Mouse (Mus musculus): ENCODE results near the gene Prss42. TPM values are rescaled to one million over a fixed set of nuclear protein-coding genes. Genes with fewer than 3 reads are reported as not detected.

The Prss42 gene
- polyA plus RNA-seq, 1 experiment = not detected

DNA sequence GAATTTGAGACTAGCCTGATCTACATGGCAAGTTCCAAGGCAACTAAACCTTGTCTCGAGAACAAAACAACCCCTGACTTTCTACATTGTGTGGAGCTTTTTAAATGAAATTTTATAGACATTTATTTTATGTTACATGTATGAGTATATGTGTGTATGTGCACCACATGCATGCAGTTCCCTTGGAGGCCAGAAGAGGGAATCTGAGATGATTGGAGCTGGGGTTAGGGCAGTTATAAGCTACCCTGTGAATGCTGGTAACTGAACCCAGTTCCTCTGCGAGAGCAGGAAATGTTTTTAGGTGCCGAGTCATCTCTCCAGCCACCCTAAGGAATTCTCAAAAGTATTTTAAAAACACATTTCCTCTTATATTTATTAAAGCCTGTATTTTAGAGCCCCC, 9.8 kb upstream of the Prss42 start:
- no peak for TF ChIP-seq POLR2A (IDR thresholded peaks at IDR 0.05; ENCODE audit: insufficient read length, low read depth)
- no peak for TF ChIP-seq E2F4 (IDR thresholded peaks at IDR 0.05; ENCODE audit: insufficient read depth)
- TF ChIP-seq TCF3 (IDR thresholded peaks at IDR 0.05; ENCODE audit: insufficient read length, low read depth) = no peak
- TF ChIP-seq CEBPB (IDR thresholded peaks at IDR 0.05; ENCODE audit: insufficient read depth, poor library complexity, severe bottlenecking) = no peak
- TF ChIP-seq REST (IDR thresholded peaks at IDR 0.05; ENCODE audit: insufficient read depth, insufficient read length) = no peak
- no peak for TF ChIP-seq USF1 (IDR thresholded peaks at IDR 0.05; ENCODE audit: low read depth)
- TF ChIP-seq MAX (IDR thresholded peaks at IDR 0.05; ENCODE audit: low read depth) = no peak
- no peak for TF ChIP-seq TCF12 (IDR thresholded peaks at IDR 0.05; ENCODE audit: insufficient read depth, poor library complexity, severe bottlenecking)
- TF ChIP-seq POLR2AphosphoS2 (IDR thresholded peaks at IDR 0.05; ENCODE audit: insufficient read length, low read depth) = no peak
- TF ChIP-seq MYOD1 (IDR thresholded peaks at IDR 0.05; ENCODE audit: control insufficient read depth in 1 of 3, insufficient read length in 2 of 3, low read depth in 2 of 3) = no peak
- no peak for TF ChIP-seq SRF (IDR thresholded peaks at IDR 0.05; ENCODE audit: control insufficient read depth, insufficient read length, low read depth)
- no peak for TF ChIP-seq MYOG (IDR thresholded peaks at IDR 0.05; ENCODE audit: control insufficient read depth in 1 of 3, insufficient read depth in 1 of 3, insufficient read length in 2 of 3, low read depth in 2 of 3)
- Histone ChIP-seq H3K79me2 (ENCODE audit: control insufficient read depth, insufficient read depth) (no peaks in the 10 kb centered on the region), H3K36me3 (ENCODE audit: control insufficient read depth, insufficient read depth) (no peaks in the 10 kb centered on the region), H3K4me2 (ENCODE audit: low read depth) (no peak overlapping the region), H3K4me3 (no peak overlapping the region), H3ac (ENCODE audit: control insufficient read depth, insufficient read length) (no peak overlapping the region), H3K27me3 (ENCODE audit: control insufficient read depth, insufficient read depth, insufficient read length) (peaks cover 1% of the 10 kb centered on the region)

DNA sequence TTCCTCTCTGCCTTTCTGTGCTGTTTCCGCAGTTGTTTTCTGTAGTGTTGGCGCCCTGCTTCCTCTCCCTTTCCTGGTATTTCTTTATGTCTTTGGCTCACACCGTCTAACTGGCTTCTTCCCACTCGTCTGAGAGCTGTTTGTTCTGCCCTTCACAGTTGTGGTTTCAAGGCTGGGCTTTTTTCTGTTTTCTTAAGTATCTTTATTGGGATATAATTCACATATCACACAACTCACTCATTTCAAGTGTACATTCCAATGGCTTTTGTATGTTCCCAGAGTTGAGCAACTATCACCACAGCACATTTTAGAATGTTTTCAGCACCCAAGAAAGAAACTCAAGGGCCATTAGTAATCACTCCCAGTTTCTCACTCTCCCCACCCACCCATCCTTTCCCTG, 7.5 kb upstream of the Prss42 start:
- Histone ChIP-seq H3ac (ENCODE audit: control insufficient read depth, insufficient read length) (no peak overlapping the region), H3K4me3 (no peak overlapping the region), H3K79me2 (ENCODE audit: control insufficient read depth, insufficient read depth) (no peaks in the 10 kb centered on the region), H3K4me2 (ENCODE audit: low read depth) (no peak overlapping the region), H3K36me3 (ENCODE audit: control insufficient read depth, insufficient read depth) (no peaks in the 10 kb centered on the region), H3K27me3 (ENCODE audit: control insufficient read depth, insufficient read depth, insufficient read length) (peaks cover 5% of the 10 kb centered on the region)
- peak; percentile 60; the same call in 1 of the 2 replicates for TF ChIP-seq CEBPB (IDR thresholded peaks at IDR 0.05; ENCODE audit: insufficient read depth, poor library complexity, severe bottlenecking)
- TF ChIP-seq POLR2AphosphoS2 (IDR thresholded peaks at IDR 0.05; ENCODE audit: insufficient read length, low read depth) = no peak
- no peak for TF ChIP-seq MYOG (IDR thresholded peaks at IDR 0.05; ENCODE audit: control insufficient read depth in 1 of 3, insufficient read depth in 1 of 3, insufficient read length in 2 of 3, low read depth in 2 of 3)
- TF ChIP-seq POLR2A (IDR thresholded peaks at IDR 0.05; ENCODE audit: insufficient read length, low read depth) = no peak
- no peak for TF ChIP-seq MYOD1 (IDR thresholded peaks at IDR 0.05; ENCODE audit: control insufficient read depth in 1 of 3, insufficient read length in 2 of 3, low read depth in 2 of 3)

DNA sequence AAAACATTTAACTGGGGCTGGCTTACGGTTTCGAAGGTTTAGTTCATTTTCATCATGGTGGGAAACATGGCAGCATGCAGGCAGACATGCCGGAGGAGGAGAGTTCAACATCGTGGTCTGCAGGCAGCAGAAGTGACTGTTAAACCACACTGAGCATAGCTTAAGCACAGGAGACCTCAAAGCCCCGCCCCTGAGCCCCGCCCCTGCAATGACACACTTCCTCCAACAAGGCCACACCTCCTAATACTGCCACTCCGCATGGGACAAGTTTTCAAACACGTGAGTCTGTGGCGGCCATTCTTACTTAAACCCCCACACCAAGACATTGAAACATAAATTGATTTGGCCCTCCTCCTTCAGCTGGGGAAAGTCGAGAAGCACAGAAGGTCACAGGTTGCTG, 953 bp upstream of the Prss42 start:
- no peaks in the 10 kb centered on the region for H3K36me3 ChIP-seq (ENCODE audit: control insufficient read depth, insufficient read depth)
- H3K4me3 ChIP-seq = no peak overlapping the region
- H3ac ChIP-seq (ENCODE audit: control insufficient read depth, insufficient read length) = no peak overlapping the region
- H3K79me2 ChIP-seq (ENCODE audit: control insufficient read depth, insufficient read depth) = no peaks in the 10 kb centered on the region
- no peak overlapping the region for H3K4me2 ChIP-seq (ENCODE audit: low read depth)
- TF ChIP-seq TCF12 (IDR thresholded peaks at IDR 0.05; ENCODE audit: insufficient read depth, poor library complexity, severe bottlenecking) = no peak
- no peak for TF ChIP-seq MYOG (IDR thresholded peaks at IDR 0.05; ENCODE audit: control insufficient read depth in 1 of 3, insufficient read depth in 1 of 3, insufficient read length in 2 of 3, low read depth in 2 of 3)
- no peak for TF ChIP-seq POLR2A (IDR thresholded peaks at IDR 0.05; ENCODE audit: insufficient read length, low read depth)
- no peak for TF ChIP-seq TCF3 (IDR thresholded peaks at IDR 0.05; ENCODE audit: insufficient read length, low read depth)
- TF ChIP-seq CEBPB (IDR thresholded peaks at IDR 0.05; ENCODE audit: insufficient read depth, poor library complexity, severe bottlenecking) = no peak
- peaks cover 5% of the 10 kb centered on the region for H3K27me3 ChIP-seq (ENCODE audit: control insufficient read depth, insufficient read depth, insufficient read length)

DNA sequence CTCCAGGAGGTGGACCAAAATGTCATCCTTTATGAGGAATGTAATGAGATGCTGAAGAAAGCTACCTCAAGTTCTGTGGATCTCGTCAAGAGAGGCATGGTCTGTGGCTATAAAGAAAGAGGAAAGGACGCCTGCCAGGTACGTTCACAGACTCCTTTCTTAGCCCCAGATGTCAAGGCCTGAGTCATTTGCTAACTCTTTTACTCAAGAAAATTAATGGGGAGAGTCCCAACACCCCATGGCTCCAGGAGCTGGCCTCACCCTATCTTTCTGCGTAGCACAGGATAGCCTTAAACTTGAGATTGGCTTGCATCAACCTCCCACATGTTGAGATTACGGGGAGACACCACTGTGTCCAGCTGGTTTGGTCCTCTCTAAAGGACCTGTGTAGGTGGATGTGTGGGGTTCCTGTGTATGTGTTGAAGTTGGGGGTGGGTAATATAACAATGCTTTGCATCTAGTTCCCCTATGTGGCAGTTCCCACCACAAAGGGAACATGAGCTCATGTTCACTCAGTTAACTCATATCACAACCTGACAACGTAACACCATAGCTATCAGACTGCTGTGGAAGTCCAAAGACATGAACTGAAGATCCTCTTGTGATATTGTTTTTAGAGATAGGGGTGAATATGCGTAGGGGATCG, 3.0 kb downstream of the Prss42 start:
- Histone ChIP-seq H3K27me3 (ENCODE audit: control insufficient read depth, insufficient read depth, insufficient read length) (no peaks in the 10 kb centered on the region), H3ac (ENCODE audit: control insufficient read depth, insufficient read length) (no peak overlapping the region), H3K36me3 (ENCODE audit: control insufficient read depth, insufficient read depth) (no peaks in the 10 kb centered on the region), H3K4me3 (no peak overlapping the region), H3K79me2 (ENCODE audit: control insufficient read depth, insufficient read depth) (no peaks in the 10 kb centered on the region), H3K4me2 (ENCODE audit: low read depth) (no peak overlapping the region)
- TF ChIP-seq E2F4 (IDR thresholded peaks at IDR 0.05; ENCODE audit: insufficient read depth) = no peak

DNA sequence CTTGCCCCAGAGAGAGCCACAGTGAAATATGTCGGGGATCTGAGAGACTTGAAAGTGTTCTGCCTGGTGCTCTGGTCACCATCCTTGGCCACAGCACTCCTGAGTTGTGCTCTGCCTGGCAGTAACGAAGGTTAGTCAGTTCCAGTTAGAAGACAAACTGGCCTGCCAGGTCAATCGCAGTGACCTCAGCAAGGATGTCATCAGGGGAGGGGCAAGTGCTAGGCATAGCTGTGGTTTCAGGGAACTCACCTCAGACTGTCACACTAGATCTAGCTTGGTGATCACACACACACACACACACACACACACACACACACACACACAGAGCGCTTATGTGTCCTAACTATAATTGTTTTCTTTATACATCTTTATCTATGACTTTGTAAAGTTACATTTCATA, 5.3 kb downstream of the Prss42 start:
- Histone ChIP-seq H3K4me2 (ENCODE audit: low read depth) (no peak overlapping the region), H3ac (ENCODE audit: control insufficient read depth, insufficient read length) (no peak overlapping the region), H3K79me2 (ENCODE audit: control insufficient read depth, insufficient read depth) (no peaks in the 10 kb centered on the region), H3K36me3 (ENCODE audit: control insufficient read depth, insufficient read depth) (no peaks in the 10 kb centered on the region), H3K27me3 (ENCODE audit: control insufficient read depth, insufficient read depth, insufficient read length) (no peaks in the 10 kb centered on the region), H3K4me3 (no peak overlapping the region)
- no peak for TF ChIP-seq MYOG (IDR thresholded peaks at IDR 0.05; ENCODE audit: control insufficient read depth in 1 of 3, insufficient read depth in 1 of 3, insufficient read length in 2 of 3, low read depth in 2 of 3)
- no peak for TF ChIP-seq POLR2AphosphoS2 (IDR thresholded peaks at IDR 0.05; ENCODE audit: insufficient read length, low read depth)
- TF ChIP-seq MAX (IDR thresholded peaks at IDR 0.05; ENCODE audit: low read depth) = no peak
- TF ChIP-seq TCF3 (IDR thresholded peaks at IDR 0.05; ENCODE audit: insufficient read length, low read depth) = no peak
- no peak for TF ChIP-seq SRF (IDR thresholded peaks at IDR 0.05; ENCODE audit: control insufficient read depth, insufficient read length, low read depth)
- no peak for TF ChIP-seq MYOD1 (IDR thresholded peaks at IDR 0.05; ENCODE audit: control insufficient read depth in 1 of 3, insufficient read length in 2 of 3, low read depth in 2 of 3)
- no peak for TF ChIP-seq CEBPB (IDR thresholded peaks at IDR 0.05; ENCODE audit: insufficient read depth, poor library complexity, severe bottlenecking)

Measured in myocyte (in vitro differentiated cells).